ENCODE assay signal across 25 mouse cellular contexts in genomic region chr15:101148604-101149003, GRCm38 (mm10). TPM values are rescaled to one million over a fixed set of nuclear protein-coding genes. Genes with fewer than 3 reads are reported as not detected.
DNase-seq lines count a peak whose midpoint lies in the region; ATAC-seq and TF ChIP-seq lines count a peak whose summit lies in the region.
"Had no signal": no experiment of that assay in that cellular context is flagged by ENCODE, and none has a peak within 500 bp of the region (broad histone marks: within the 10 kb centered on the region; RNA-seq: fewer than 3 reads in every experiment).

No protein-coding gene starts in this region.

- TF ChIP-seq RAD21 in MEL (IDR thresholded peaks at IDR 0.05; ENCODE audit: low read depth, low read length): no peak

- peak overlapping the region; percentile 78 for H3K27ac ChIP-seq in heart, embryonic 10.5 days
- 0 out of 2 replicates have a peak overlapping the region, but pooled peaks have one; percentile 29 for H3K27ac ChIP-seq in intestine, embryonic 15.5 days
- H3K27ac ChIP-seq in intestine, embryonic 16.5 days (ENCODE audit: low read length): no peak overlapping the region
- H3K27ac ChIP-seq in MEL (ENCODE audit: control insufficient read depth, low read depth, low read length): peak overlapping the region; percentile 87
- no peak overlapping the region for H3K27ac ChIP-seq in embryonic facial prominence, embryonic 10.5 days (replicated peaks)
- H3K27ac ChIP-seq: hindbrain, embryonic 14.5 days; limb, embryonic 13.5 days; liver, embryonic 15.5 days had no signal

- H3K9ac ChIP-seq in intestine, embryonic 15.5 days: no peak overlapping the region
- no peak overlapping the region for H3K9ac ChIP-seq in intestine, embryonic 16.5 days (ENCODE audit: low read depth, low read length)
- H3K9ac ChIP-seq in MEL (ENCODE audit: control insufficient read depth, low read depth, low read length, poor library complexity, severe bottlenecking): peak overlapping the region; percentile 56
- H3K9ac ChIP-seq: hindbrain, embryonic 14.5 days; limb, embryonic 13.5 days; liver, embryonic 15.5 days had no signal

- WGBS in heart, embryonic 10.5 days: 58% methylated on average over 6 of the region's 6 CpGs
- 65% methylated on average over 6 of the region's 6 CpGs for WGBS in intestine, embryonic 15.5 days
- 56% methylated on average over 6 of the region's 6 CpGs for WGBS in intestine, embryonic 16.5 days
- 62% methylated on average over 6 of the region's 6 CpGs for WGBS in embryonic facial prominence, embryonic 10.5 days

- no peak overlapping the region for H3K4me3 ChIP-seq in heart, embryonic 10.5 days
- no peak overlapping the region for H3K4me3 ChIP-seq in intestine, embryonic 15.5 days (replicated peaks)
- no peak overlapping the region for H3K4me3 ChIP-seq in intestine, embryonic 16.5 days (ENCODE audit: low read length)
- H3K4me3 ChIP-seq in MEL (ENCODE audit: control insufficient read depth in 1 of 2, insufficient read depth in 1 of 2, low read depth in 2 of 2, low read length in 2 of 2): no peak overlapping the region
- H3K4me3 ChIP-seq in embryonic facial prominence, embryonic 10.5 days: no peak overlapping the region
- H3K4me3 ChIP-seq: erythroblast, embryonic 14.5 days; limb, embryonic 13.5 days; liver, embryonic 15.5 days had no signal

- H3K9me3 ChIP-seq in heart, embryonic 10.5 days: no peaks in the 10 kb centered on the region
- H3K9me3 ChIP-seq in intestine, embryonic 15.5 days: no peaks in the 10 kb centered on the region
- no peaks in the 10 kb centered on the region for H3K9me3 ChIP-seq in intestine, embryonic 16.5 days (ENCODE audit: control insufficient read depth, low read length)
- H3K9me3 ChIP-seq in MEL (replicated peaks; ENCODE audit: insufficient read depth, low read length): no peaks in the 10 kb centered on the region
- H3K9me3 ChIP-seq in embryonic facial prominence, embryonic 10.5 days: no peaks in the 10 kb centered on the region
- H3K9me3 ChIP-seq: limb, embryonic 13.5 days; liver, embryonic 15.5 days had no signal

- no peaks in the 10 kb centered on the region; the same call in 1 of the 2 replicates for H3K79me2 ChIP-seq in MEL (ENCODE audit: control insufficient read depth, insufficient read depth, low read length, poor library complexity)

- no peaks in the 10 kb centered on the region for H3K27me3 ChIP-seq in heart, embryonic 10.5 days (ENCODE audit: insufficient read depth, poor library complexity, severe bottlenecking)
- no peaks in the 10 kb centered on the region for H3K27me3 ChIP-seq in intestine, embryonic 15.5 days (replicated peaks)
- H3K27me3 ChIP-seq in intestine, embryonic 16.5 days (replicated peaks; ENCODE audit: control insufficient read depth, insufficient read depth, low read length): no peaks in the 10 kb centered on the region
- no peaks in the 10 kb centered on the region for H3K27me3 ChIP-seq in MEL (ENCODE audit: control insufficient read depth in 1 of 2, insufficient read depth in 2 of 2, low read length in 2 of 2)
- H3K27me3 ChIP-seq in embryonic facial prominence, embryonic 10.5 days (replicated peaks; ENCODE audit: low read depth, poor library complexity, severe bottlenecking): peaks cover 5% of the 10 kb centered on the region; the same call in 1 of the 2 replicates
- H3K27me3 ChIP-seq: limb, embryonic 13.5 days had no signal

- TF ChIP-seq CTCF in MEL (IDR thresholded peaks at IDR 0.05 in 2 of 3, conservative IDR thresholded peaks at IDR 0.05 in 1 of 3; ENCODE audit: control insufficient read depth in 1 of 3, insufficient read depth in 1 of 3, low read depth in 2 of 3, low read length in 3 of 3, poor library complexity in 1 of 3, severe bottlenecking in 1 of 3): no peak

- no peaks in the 10 kb centered on the region for H3K36me3 ChIP-seq in heart, embryonic 10.5 days
- H3K36me3 ChIP-seq in intestine, embryonic 15.5 days: no peaks in the 10 kb centered on the region
- H3K36me3 ChIP-seq in intestine, embryonic 16.5 days (ENCODE audit: control insufficient read depth, insufficient read depth, low read length): no peaks in the 10 kb centered on the region
- H3K36me3 ChIP-seq in MEL (ENCODE audit: control insufficient read depth in 1 of 2, insufficient read depth in 2 of 2, low read length in 2 of 2): peaks cover 0 to 56% of the 10 kb centered on the region in 2 experiments; a peak in 2 of 4 replicates
- no peaks in the 10 kb centered on the region for H3K36me3 ChIP-seq in embryonic facial prominence, embryonic 10.5 days (replicated peaks)
- H3K36me3 ChIP-seq: limb, embryonic 13.5 days; liver, embryonic 15.5 days had no signal

- no peak for DNase-seq in heart, embryonic 10.5 days (ENCODE audit: low spot score)
- DNase-seq in heart, adult 18-20 months: no peak
- peak; percentile 65 for DNase-seq in A20 (ENCODE audit: low read depth, low spot score)
- DNase-seq in MEL (ENCODE audit: low read depth, low spot score): no peak
- no peak for DNase-seq in embryonic facial prominence, embryonic 10.5 days (ENCODE audit: low spot score)
- DNase-seq in urinary bladder, postnatal 14 days (ENCODE audit: low spot score): no peak
- DNase-seq: adrenal gland, postnatal 25 days; cerebellum, adult 18-20 months; cerebellum, postnatal 36 days; kidney, adult 18-20 months; kidney, postnatal 36 days had no signal

- TF ChIP-seq POLR2A in MEL (IDR thresholded peaks at IDR 0.05; ENCODE audit: control insufficient read depth in 1 of 2, insufficient read depth in 1 of 2, low read depth in 1 of 2, low read length in 2 of 2, poor library complexity in 1 of 2): no peak

- no peak overlapping the region for H3K4me2 ChIP-seq in intestine, embryonic 15.5 days (replicated peaks)
- no peak overlapping the region for H3K4me2 ChIP-seq in intestine, embryonic 16.5 days (ENCODE audit: low read depth, low read length)
- H3K4me2 ChIP-seq: hindbrain, embryonic 14.5 days; limb, embryonic 13.5 days had no signal

- ATAC-seq in intestine, embryonic 15.5 days: no peak
- no peak for ATAC-seq in intestine, embryonic 16.5 days
- ATAC-seq: activated CD4-positive, CD25-positive, alpha-beta regulatory T cell, adult 4 months; forebrain, embryonic 14.5 days; midbrain, embryonic 16.5 days had no signal

- TF ChIP-seq EP300 in MEL (IDR thresholded peaks at IDR 0.05; ENCODE audit: low read depth in 1 of 2, low read length in 2 of 2): no peak

- peaks cover 50% of the 10 kb centered on the region for H3K4me1 ChIP-seq in heart, embryonic 10.5 days
- peaks cover 44% of the 10 kb centered on the region for H3K4me1 ChIP-seq in intestine, embryonic 15.5 days (replicated peaks)
- H3K4me1 ChIP-seq in intestine, embryonic 16.5 days (ENCODE audit: control insufficient read depth, insufficient read depth, low read length): peaks cover 35% of the 10 kb centered on the region
- H3K4me1 ChIP-seq in MEL (ENCODE audit: control insufficient read depth in 1 of 2, insufficient read depth in 2 of 2, low read length in 2 of 2): peaks cover 36 to 76% of the 10 kb centered on the region in 2 experiments
- H3K4me1 ChIP-seq in embryonic facial prominence, embryonic 10.5 days: peaks cover 50% of the 10 kb centered on the region

TF ChIP-seq in MEL, 35 proteins besides CTCF, POLR2A, EP300 and RAD21:
- TF ChIP-seq MYB (IDR thresholded peaks at IDR 0.05; ENCODE audit: low read depth, low read length): 0 out of 2 replicates have a peak, but pooled peaks have one; percentile 3
- TF ChIP-seq KAT2A (conservative IDR thresholded peaks at IDR 0.05; ENCODE audit: low read depth, low read length): no peak
- TF ChIP-seq MAFK (IDR thresholded peaks at IDR 0.05; ENCODE audit: borderline replicate concordance, low read depth, low read length): no peak
- peak; percentile 63; the same call in 1 of the 2 replicates for TF ChIP-seq ZNF384 (IDR thresholded peaks at IDR 0.05; ENCODE audit: low read depth, low read length)
- no peak for TF ChIP-seq ZKSCAN1 (IDR thresholded peaks at IDR 0.05; ENCODE audit: low read depth, low read length)

RNA-seq across cellular contexts. Expression of gene Acvrl1, which starts 20.3 kb away (rescaled TPM):
- 2.7 and 5.2 TPM in 2 replicates for polyA plus RNA-seq in heart, embryonic 10.5 days (2016; fragmentation: Nextera tagmentation; extraction: Ambion mirVana)
- 10 to 100 TPM; 26.5 to 27.9 TPM for total RNA-seq in heart, adult 18-20 months (2021)
- polyA plus RNA-seq in intestine, embryonic 15.5 days (2015; fragmentation: Nextera tagmentation; extraction: Ambion mirVana): 27.3 and 27.6 TPM in 2 replicates
- 31.2 and 31.9 TPM in 2 replicates for polyA plus RNA-seq in intestine, embryonic 16.5 days (2015; fragmentation: Nextera tagmentation; extraction: Ambion mirVana)
- 0.08 TPM in 1 of 2 replicates, not detected in the other for total RNA-seq in MEL (2012; rRNA removed)
- under 1 TPM in 1 of 2 experiments, not detected in 1; 0.18 TPM for polyA plus RNA-seq in MEL (2012; ENCODE audit: insufficient read depth in 1 of 2, insufficient read length in 2 of 2, low read depth in 1 of 2, low replicate concordance in 2 of 2, missing spikeins in 1 of 2)
- 10.3 and 10.6 TPM in 2 replicates for polyA plus RNA-seq in embryonic facial prominence, embryonic 10.5 days (2016; fragmentation: Nextera tagmentation; extraction: Ambion mirVana)
- polyA plus RNA-seq: erythroblast, embryonic 14.5 days had no signal

RNA-seq across cellular contexts. Expression of gene Acvr1b, which starts 25.3 kb away (rescaled TPM):
- 5.4 and 5.6 TPM in 2 replicates for polyA plus RNA-seq in heart, embryonic 10.5 days (2016; fragmentation: Nextera tagmentation; extraction: Ambion mirVana)
- total RNA-seq in heart, adult 18-20 months (2021): 10 to 100 TPM in 1 of 2 experiments, 1 to 10 TPM in 1; 9.8 to 10.3 TPM
- polyA plus RNA-seq in intestine, embryonic 15.5 days (2015; fragmentation: Nextera tagmentation; extraction: Ambion mirVana): 9.1 and 9.3 TPM in 2 replicates
- polyA plus RNA-seq in intestine, embryonic 16.5 days (2015; fragmentation: Nextera tagmentation; extraction: Ambion mirVana): 10.4 and 11.0 TPM in 2 replicates
- total RNA-seq in MEL (2012; rRNA removed): 9.7 and 10.4 TPM in 2 replicates
- polyA plus RNA-seq in MEL (2012; ENCODE audit: insufficient read depth in 1 of 2, insufficient read length in 2 of 2, low read depth in 1 of 2, low replicate concordance in 2 of 2, missing spikeins in 1 of 2): 10 to 100 TPM in 1 of 2 experiments, not detected in 1; 13.2 TPM
- 5.5 and 6.2 TPM in 2 replicates for polyA plus RNA-seq in embryonic facial prominence, embryonic 10.5 days (2016; fragmentation: Nextera tagmentation; extraction: Ambion mirVana)

RNA-seq across cellular contexts. Expression of gene Ankrd33, which starts 33.0 kb away (rescaled TPM):
- polyA plus RNA-seq in heart, embryonic 10.5 days (2016; fragmentation: Nextera tagmentation; extraction: Ambion mirVana): not detected in 2 replicates
- total RNA-seq in heart, adult 18-20 months (2021): not detected
- polyA plus RNA-seq in intestine, embryonic 15.5 days (2015; fragmentation: Nextera tagmentation; extraction: Ambion mirVana): not detected in 2 replicates
- polyA plus RNA-seq in intestine, embryonic 16.5 days (2015; fragmentation: Nextera tagmentation; extraction: Ambion mirVana): not detected in 2 replicates
- not detected in 2 replicates for total RNA-seq in MEL (2012; rRNA removed)
- not detected for polyA plus RNA-seq in MEL (2012; ENCODE audit: insufficient read depth in 1 of 2, insufficient read length in 2 of 2, low read depth in 1 of 2, low replicate concordance in 2 of 2, missing spikeins in 1 of 2)
- 0.10 TPM in 1 of 2 replicates, not detected in the other for polyA plus RNA-seq in embryonic facial prominence, embryonic 10.5 days (2016; fragmentation: Nextera tagmentation; extraction: Ambion mirVana)
- total RNA-seq: layer of hippocampus, postnatal 14 days; left cerebral cortex, postnatal 10 days; megakaryocyte, adult 5-6 weeks had no signal
- polyA plus RNA-seq: activated CD4-positive, CD25-positive, alpha-beta regulatory T cell, adult 4 months; erythroblast, embryonic 14.5 days; forebrain, embryonic 14.5 days; gonadal fat pad, adult 2 months; hindbrain, embryonic 14.5 days; limb, embryonic 13.5 days; liver, embryonic 15.5 days; midbrain, embryonic 16.5 days; stomach, embryonic 16.5 days had no signal

Comparison
In these comparisons a context has a peak if more than half of its experiments do, and no peak if none do; other contexts are left out.
1. H3K27ac ChIP-seq: peak in heart, embryonic 10.5 days (single experiment), intestine, embryonic 15.5 days (single experiment) and MEL (single experiment); none in intestine, embryonic 16.5 days (single experiment) and embryonic facial prominence, embryonic 10.5 days (single experiment).